Mouse (Mus musculus): ENCODE measurements around the gene Smim5. TPM values are rescaled to one million over a fixed set of nuclear protein-coding genes. Genes with fewer than 3 reads are reported as not detected.

The Smim5 gene
- polyA plus RNA-seq, 1 experiment: 10.8 TPM

DNA sequence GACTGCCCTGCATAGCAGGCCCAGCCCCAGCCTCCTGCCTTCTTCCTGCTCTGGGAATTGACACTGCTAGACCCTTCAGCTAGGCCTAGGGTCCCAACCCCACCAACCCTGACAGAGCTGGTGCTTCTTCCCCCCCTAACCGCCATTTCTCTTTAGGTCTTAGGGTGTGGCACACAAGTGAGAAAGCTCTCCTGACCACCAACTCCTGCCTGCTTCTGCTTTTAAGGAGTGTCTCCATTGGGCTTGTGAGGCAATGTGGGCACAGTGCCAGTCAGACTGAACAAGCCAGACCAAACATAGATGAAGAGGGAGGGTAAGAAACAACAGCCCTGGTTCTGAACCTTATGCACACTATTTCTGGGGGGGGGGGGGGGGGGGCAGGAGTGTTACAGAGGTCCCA lies 3.1 kb downstream of the Smim5 start:
- H3K4me3 ChIP-seq (replicated peaks; ENCODE audit: extremely low read depth, low read depth, low read length): no peak overlapping the region
- H3K4me1 ChIP-seq (ENCODE audit: control insufficient read depth, insufficient read depth, low read length): peaks cover 34% of the 10 kb centered on the region
- DNase-seq: peak; percentile 68
- TF ChIP-seq CTCF (IDR thresholded peaks at IDR 0.05; ENCODE audit: insufficient read depth, low read length) (no peak), POLR2A (IDR thresholded peaks at IDR 0.05; ENCODE audit: borderline replicate concordance, extremely low read depth, low read depth, low read length) (no peak)
- WGBS: 43% methylated on average over 1 of the region's 1 CpGs

- no peak for TF ChIP-seq CTCF (IDR thresholded peaks at IDR 0.05; ENCODE audit: insufficient read depth, low read length)
- TF ChIP-seq POLR2A (IDR thresholded peaks at IDR 0.05; ENCODE audit: borderline replicate concordance, extremely low read depth, low read depth, low read length): no peak
- H3K4me3 ChIP-seq (replicated peaks; ENCODE audit: extremely low read depth, low read depth, low read length): no peak overlapping the region
- 23% methylated on average over 11 of the region's 11 CpGs for WGBS
- DNase-seq: peak; percentile 38
- H3K4me1 ChIP-seq (ENCODE audit: control insufficient read depth, insufficient read depth, low read length): peaks cover 34% of the 10 kb centered on the region
Observed at GRCm38 (mm10) chr11:115903384-115904230, 3.8 kb downstream of the Smim5 start.

DNA sequence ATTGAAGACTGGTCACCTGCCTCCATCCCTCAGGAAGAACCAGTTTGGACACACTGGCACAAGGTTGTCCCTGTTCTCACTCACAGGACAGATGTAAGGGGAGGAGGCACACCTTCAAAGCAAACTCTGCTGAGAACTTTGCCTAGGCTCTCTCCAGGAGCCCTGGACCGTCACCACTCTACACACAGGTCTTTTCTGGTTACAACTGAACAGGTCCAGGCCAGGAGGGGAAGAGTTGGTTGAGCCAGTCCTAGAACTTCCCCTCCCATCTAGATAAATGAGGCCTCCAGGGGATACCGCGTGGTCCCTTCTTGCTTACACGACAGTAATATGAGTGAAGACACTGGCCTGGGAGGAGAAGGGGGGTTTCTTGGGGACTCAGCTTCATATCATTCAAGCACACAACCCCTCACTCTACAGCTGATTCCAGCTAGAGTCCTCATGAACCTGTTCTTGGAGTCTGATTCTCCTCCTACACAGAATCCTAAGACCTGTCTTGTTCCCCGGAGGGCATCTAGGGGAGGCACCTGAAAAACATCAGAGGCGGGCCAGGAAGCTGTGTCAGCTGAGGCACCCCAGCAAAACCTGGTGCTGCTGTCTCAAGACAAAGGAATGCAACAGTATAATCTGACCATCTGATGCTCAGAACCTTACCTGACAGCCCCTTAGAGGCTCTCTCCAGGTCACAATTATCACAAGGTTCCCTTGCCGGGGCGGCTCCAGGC lies 4.6 kb downstream of the Smim5 start:
- Histone ChIP-seq H3K4me3 (replicated peaks; ENCODE audit: extremely low read depth, low read depth, low read length) (no peak overlapping the region), H3K4me1 (ENCODE audit: control insufficient read depth, insufficient read depth, low read length) (peaks cover 34% of the 10 kb centered on the region)
- no peak for DNase-seq
- 60% methylated on average over 8 of the region's 8 CpGs for WGBS
- TF ChIP-seq CTCF (IDR thresholded peaks at IDR 0.05; ENCODE audit: insufficient read depth, low read length): no peak
- no peak for TF ChIP-seq POLR2A (IDR thresholded peaks at IDR 0.05; ENCODE audit: borderline replicate concordance, extremely low read depth, low read depth, low read length)

GRCm38 (mm10) chr11:115904956-115905790 lies 5.4 kb downstream of the Smim5 start:
- Histone ChIP-seq H3K4me1 (ENCODE audit: control insufficient read depth, insufficient read depth, low read length) (peaks cover 34% of the 10 kb centered on the region), H3K4me3 (replicated peaks; ENCODE audit: extremely low read depth, low read depth, low read length) (no peak overlapping the region)
- 67% methylated on average over 16 of the region's 16 CpGs for WGBS
- no peak for DNase-seq
- TF ChIP-seq POLR2A (IDR thresholded peaks at IDR 0.05; ENCODE audit: borderline replicate concordance, extremely low read depth, low read depth, low read length) (0 out of 2 replicates have a peak, but pooled peaks have one; percentile 6), CTCF (IDR thresholded peaks at IDR 0.05; ENCODE audit: insufficient read depth, low read length) (0 out of 2 replicates have a peak, but pooled peaks have one; percentile 3)

GRCm38 (mm10) chr11:115906116-115906515 lies 6.3 kb downstream of the Smim5 start:
- Histone ChIP-seq H3K4me1 (ENCODE audit: control insufficient read depth, insufficient read depth, low read length) (peaks cover 31% of the 10 kb centered on the region), H3K4me3 (replicated peaks; ENCODE audit: extremely low read depth, low read depth, low read length) (no peak overlapping the region)
- TF ChIP-seq CTCF (IDR thresholded peaks at IDR 0.05; ENCODE audit: insufficient read depth, low read length) (no peak), POLR2A (IDR thresholded peaks at IDR 0.05; ENCODE audit: borderline replicate concordance, extremely low read depth, low read depth, low read length) (no peak)
- 69% methylated on average over 3 of the region's 3 CpGs for WGBS
- DNase-seq: no peak

DNA sequence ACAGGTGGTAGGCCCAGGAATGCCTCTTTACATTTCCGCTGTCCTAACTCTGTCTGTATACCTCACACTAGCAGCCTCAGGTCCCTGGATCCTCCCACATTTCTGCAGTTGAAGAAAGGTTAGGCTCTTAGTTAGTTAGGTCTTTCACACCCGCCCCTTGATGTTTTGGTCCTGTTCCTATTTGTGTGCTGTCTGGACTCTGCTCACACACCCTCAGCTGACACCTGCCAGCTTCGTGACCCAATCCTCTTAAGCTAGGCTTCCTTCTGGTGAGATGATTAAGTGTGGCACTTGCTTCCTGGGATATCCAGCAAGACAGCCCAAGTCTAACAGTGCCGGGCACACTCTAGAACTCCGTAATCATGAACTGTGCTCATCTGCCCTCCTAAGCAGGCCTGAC lies 6.8 kb downstream of the Smim5 start:
- TF ChIP-seq CTCF (IDR thresholded peaks at IDR 0.05; ENCODE audit: insufficient read depth, low read length): no peak
- H3K4me1 ChIP-seq (ENCODE audit: control insufficient read depth, insufficient read depth, low read length): peaks cover 35% of the 10 kb centered on the region
- no peak overlapping the region for H3K4me3 ChIP-seq (replicated peaks; ENCODE audit: extremely low read depth, low read depth, low read length)
- no peak for DNase-seq
- WGBS: 81% methylated on average over 5 of the region's 5 CpGs

DNA sequence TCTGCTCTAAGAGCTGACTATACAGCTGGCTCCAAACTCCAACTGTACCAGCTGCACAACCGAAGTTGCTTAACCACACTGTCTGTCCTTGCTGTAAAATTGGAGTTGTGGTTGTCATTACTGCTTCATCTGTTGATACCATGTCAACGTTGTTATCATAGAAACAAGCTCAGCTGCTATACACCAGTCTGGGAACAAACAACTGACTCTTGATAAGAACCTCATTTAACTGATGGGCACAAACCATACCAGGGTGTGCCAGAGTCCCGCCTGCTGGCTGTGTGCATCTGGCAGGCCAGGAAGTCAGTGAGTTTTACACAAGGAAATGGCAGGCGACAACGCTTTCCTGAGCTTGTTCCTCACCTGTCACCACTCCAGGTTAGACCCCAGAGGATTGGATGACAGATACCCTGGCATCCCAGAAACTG lies 11.4 kb downstream of the Smim5 start:
- H3K4me3 ChIP-seq (replicated peaks; ENCODE audit: extremely low read depth, low read depth, low read length): no peak overlapping the region
- TF ChIP-seq CTCF (IDR thresholded peaks at IDR 0.05; ENCODE audit: insufficient read depth, low read length): no peak
- TF ChIP-seq POLR2A (IDR thresholded peaks at IDR 0.05; ENCODE audit: borderline replicate concordance, extremely low read depth, low read depth, low read length): no peak
- WGBS: 20% methylated on average over 5 of the region's 5 CpGs
- DNase-seq: no peak
- H3K4me1 ChIP-seq (ENCODE audit: control insufficient read depth, insufficient read depth, low read length): peaks cover 7% of the 10 kb centered on the region; the same call in 1 of the 2 replicates

DNA sequence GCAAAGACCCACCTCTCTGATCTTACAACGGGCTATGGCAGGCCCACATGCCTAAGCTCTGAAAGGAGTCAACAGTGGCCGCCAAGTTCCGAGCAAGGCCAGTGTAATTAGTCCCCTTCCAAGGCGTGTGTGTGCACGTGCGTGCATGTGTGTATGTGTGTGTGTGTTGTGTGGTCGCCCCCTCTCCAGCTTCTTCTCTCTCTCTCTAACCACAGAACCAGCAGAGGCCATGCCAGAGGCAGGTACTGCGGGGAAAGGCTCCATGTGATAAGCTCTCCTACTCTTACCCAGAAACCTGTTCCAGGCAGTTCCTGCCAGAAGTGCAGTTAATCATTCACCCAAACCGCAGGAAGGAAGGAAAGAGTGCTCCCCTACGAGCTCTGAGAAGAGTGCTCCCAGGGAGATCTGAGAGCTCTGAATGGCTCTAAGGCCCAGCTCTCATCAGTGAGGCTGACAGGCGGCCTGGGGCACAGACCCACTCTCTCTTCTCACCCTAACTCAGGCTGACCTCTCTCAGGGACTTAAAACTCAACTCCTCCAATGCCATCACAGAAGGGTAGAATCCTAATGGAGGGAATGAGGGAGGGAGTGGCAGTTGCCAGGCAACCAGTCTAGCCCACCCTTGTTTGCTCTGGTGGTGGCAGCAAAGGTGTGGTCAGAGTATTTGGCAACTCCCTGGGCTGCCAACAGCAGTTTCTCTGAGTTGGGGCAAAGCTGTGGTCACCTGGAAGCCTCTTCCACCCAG lies 12.0 kb downstream of the Smim5 start, which contains the start of gene Smim6:
Gene Smim6, plus strand, starts transcription at position 386 of the 745 bp plus-strand sequence.
- TF ChIP-seq POLR2A (IDR thresholded peaks at IDR 0.05; ENCODE audit: borderline replicate concordance, extremely low read depth, low read depth, low read length) (peak; percentile 34; the same call in 1 of the 2 replicates), CTCF (IDR thresholded peaks at IDR 0.05; ENCODE audit: insufficient read depth, low read length) (no peak)
- WGBS: 52% methylated on average over 11 of the region's 11 CpGs
- peaks cover 7% of the 10 kb centered on the region; the same call in 1 of the 2 replicates for H3K4me1 ChIP-seq (ENCODE audit: control insufficient read depth, insufficient read depth, low read length)
- H3K4me3 ChIP-seq (replicated peaks; ENCODE audit: extremely low read depth, low read depth, low read length): peak within 1 kb of the TSS; percentile 1
- DNase-seq: peak; percentile 52

Data from lung, adult 2 months (tissue).